Mouse (Mus musculus) limb, embryonic 13.5 days (tissue): ENCODE results near the gene Eapp. TPM values are rescaled to one million over a fixed set of nuclear protein-coding genes. Genes with fewer than 3 reads are reported as not detected.
"Not testable (repeated sequence)": the region's sequence is repeated elsewhere in the genome, so short reads cannot be mapped to it uniquely, and the experiment has no call there.

Source experiments
- ATAC-seq: fragments of 200-750 bp; cut with Nextera tagmentation; 2 replicates; pipeline ENCODE4 v1.8.0; 2017; ENCODE audit warnings: low read depth, moderate number of reproducible peaks, moderate TSS enrichment; ENCODE audit not compliant: low FRiP score
- H3K27ac ChIP-seq: fragments of 300-500 bp; sonication (generic); 2 replicates; pipeline ENCODE4 v1.5.1; 2015; ENCODE audit warnings: inconsistent platforms, mild to moderate bottlenecking, moderate library complexity
- H3K27me3 ChIP-seq: fragments of 300-500 bp; sonication (generic); 2 replicates; pipeline ENCODE4 v1.6.1; 2015; ENCODE audit warnings: mild to moderate bottlenecking, inconsistent platforms
- H3K36me3 ChIP-seq: fragments of 300-500 bp; sonication (generic); 2 replicates; pipeline ENCODE4 v1.6.1; 2015; ENCODE audit warnings: inconsistent platforms, mild to moderate bottlenecking, moderate library complexity
- H3K4me1 ChIP-seq: fragments of 300-500 bp; sonication (generic); 2 replicates; pipeline ENCODE4 v1.6.1; 2015; ENCODE audit warnings: inconsistent platforms
- H3K4me2 ChIP-seq: fragments of 300-500 bp; sonication (generic); replicated peaks from 2 replicates; pipeline ENCODE4 v1.6.1; 2015; ENCODE audit warnings: inconsistent platforms, mild to moderate bottlenecking, moderate library complexity
- H3K4me3 ChIP-seq: fragments of 300-500 bp; sonication (generic); 2 replicates; pipeline ENCODE4 v1.5.1; 2015; ENCODE audit warnings: moderate library complexity, mild to moderate bottlenecking, inconsistent platforms
- H3K9ac ChIP-seq: fragments of 300-500 bp; sonication (generic); 2 replicates; pipeline ENCODE4 v1.6.1; 2015; ENCODE audit warnings: mild to moderate bottlenecking, inconsistent platforms
- H3K9me3 ChIP-seq: fragments of 300-500 bp; sonication (generic); 2 replicates; pipeline ENCODE4 v1.6.1; 2016; ENCODE audit warnings: inconsistent platforms
- WGBS: fragments of 180-500 bp; shearing (Covaris S2); methylation state at CpG from one replicate; pipeline ENCODE4 v1.1.7; 2015; 5-methylcytosine and 5-hydroxymethylcytosine counted together
- polyA plus RNA-seq: library from polyadenylated mRNA; unstranded; fragments of >200 nt; fragmentation: Nextera tagmentation; extraction: Ambion mirVana; gene quantifications from 2 replicates; pipeline ENCODE4 v1.2.1, GENCODE M21; 2015

Eapp gene
- polyA plus RNA-seq, 1 experiment from 2014 or later, result 79.7 TPM

DNA sequence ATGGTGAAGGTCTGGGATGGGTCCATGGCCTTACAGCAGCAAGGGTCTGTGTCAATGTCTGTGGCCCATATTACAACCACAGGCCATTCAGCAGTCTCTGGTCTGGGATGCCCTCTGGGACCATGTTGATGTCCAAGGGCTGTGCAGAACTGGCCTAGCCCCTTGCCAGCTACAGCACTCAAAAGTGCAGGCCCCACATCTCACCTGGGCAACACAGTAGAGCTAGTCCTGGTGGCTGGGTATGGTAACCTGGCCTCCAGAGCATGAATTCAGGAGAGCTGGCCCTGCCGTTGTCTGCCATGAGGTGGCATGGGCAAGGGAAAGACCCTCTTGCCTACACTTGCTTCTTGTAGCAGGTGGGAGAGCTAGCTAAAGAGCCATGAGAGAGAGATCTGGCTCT lies 27.6 kb downstream of the Eapp start:
- no peak overlapping the region for H3K9ac ChIP-seq
- WGBS, result 95% methylated on average over 1 of the region's 1 CpGs
- no peaks in the 10 kb centered on the region for H3K4me1 ChIP-seq
- peaks cover 32% of the 10 kb centered on the region for H3K36me3 ChIP-seq
- no peak overlapping the region for H3K4me2 ChIP-seq
- no peaks in the 10 kb centered on the region for H3K9me3 ChIP-seq
- no peak overlapping the region for H3K4me3 ChIP-seq
- H3K27ac ChIP-seq, result no peak overlapping the region
- H3K27me3 ChIP-seq, result no peaks in the 10 kb centered on the region
- ATAC-seq, result no peak

GRCm38 (mm10) chr12:54665526-54665925 lies 30.2 kb downstream of the Eapp start:
- Histone ChIP-seq H3K27ac (no peak overlapping the region), H3K36me3 (peaks cover 12% of the 10 kb centered on the region), H3K4me2 (no peak overlapping the region), H3K9me3 (no peaks in the 10 kb centered on the region), H3K4me3 (no peak overlapping the region), H3K27me3 (no peaks in the 10 kb centered on the region), H3K4me1 (no peaks in the 10 kb centered on the region), H3K9ac (no peak overlapping the region)
- no peak for ATAC-seq
- WGBS, result 75% methylated on average over 6 of the region's 6 CpGs

DNA sequence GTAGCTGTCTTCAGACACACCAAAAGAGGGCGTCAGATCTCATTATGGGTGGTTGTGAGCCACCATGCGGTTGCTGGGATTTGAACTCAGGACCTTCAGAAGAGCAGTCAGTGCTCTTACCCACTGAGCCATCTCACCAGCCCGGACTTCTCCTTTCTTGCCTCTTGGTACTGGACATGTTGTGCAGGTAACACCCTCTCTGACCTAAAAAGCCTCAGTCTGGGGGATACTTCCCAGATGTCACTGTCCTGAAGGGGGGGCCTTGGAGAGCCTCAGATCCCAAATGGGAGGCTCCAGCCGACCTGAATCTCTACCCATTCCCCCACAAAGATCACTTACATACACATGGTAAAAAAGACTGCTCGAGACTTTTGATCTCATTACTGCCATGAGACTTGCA lies 34.2 kb downstream of the Eapp start:
- ATAC-seq, H3K27me3 ChIP-seq, H3K4me1 ChIP-seq, H3K27ac ChIP-seq, H3K9me3 ChIP-seq, H3K36me3 ChIP-seq, H3K4me3 ChIP-seq, H3K9ac ChIP-seq, H3K4me2 ChIP-seq: not testable (repeated sequence)
- WGBS, result 72% methylated on average over 5 of the region's 5 CpGs

DNA sequence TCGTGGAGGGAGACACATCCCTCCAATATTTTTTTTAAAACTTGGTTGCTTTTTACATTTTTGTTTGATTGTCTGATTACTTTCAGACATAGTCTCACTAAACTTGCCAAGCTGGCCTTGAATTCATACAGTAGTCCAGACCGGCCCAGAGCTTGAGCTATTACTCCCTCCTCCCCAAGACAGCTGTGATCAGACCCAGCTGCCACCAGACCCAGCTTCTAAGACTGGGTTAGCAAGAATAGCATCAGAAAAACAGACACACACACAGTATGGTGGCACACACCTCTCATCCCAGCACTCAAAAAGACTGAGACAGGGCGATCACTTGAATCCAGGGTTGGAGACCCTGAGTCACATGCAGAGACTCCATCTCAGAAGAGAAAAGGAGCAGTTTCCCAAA lies 35.8 kb downstream of the Eapp start:
- no peak overlapping the region for H3K4me3 ChIP-seq
- H3K4me2 ChIP-seq, result no peak overlapping the region
- H3K9ac ChIP-seq, result no peak overlapping the region
- no peaks in the 10 kb centered on the region for H3K36me3 ChIP-seq
- H3K27me3 ChIP-seq, result no peaks in the 10 kb centered on the region
- H3K4me1 ChIP-seq, result peaks cover 5% of the 10 kb centered on the region
- no peaks in the 10 kb centered on the region for H3K9me3 ChIP-seq
- no peak overlapping the region for H3K27ac ChIP-seq
- WGBS, result 83% methylated on average over 3 of the region's 3 CpGs
- no peak for ATAC-seq

DNA sequence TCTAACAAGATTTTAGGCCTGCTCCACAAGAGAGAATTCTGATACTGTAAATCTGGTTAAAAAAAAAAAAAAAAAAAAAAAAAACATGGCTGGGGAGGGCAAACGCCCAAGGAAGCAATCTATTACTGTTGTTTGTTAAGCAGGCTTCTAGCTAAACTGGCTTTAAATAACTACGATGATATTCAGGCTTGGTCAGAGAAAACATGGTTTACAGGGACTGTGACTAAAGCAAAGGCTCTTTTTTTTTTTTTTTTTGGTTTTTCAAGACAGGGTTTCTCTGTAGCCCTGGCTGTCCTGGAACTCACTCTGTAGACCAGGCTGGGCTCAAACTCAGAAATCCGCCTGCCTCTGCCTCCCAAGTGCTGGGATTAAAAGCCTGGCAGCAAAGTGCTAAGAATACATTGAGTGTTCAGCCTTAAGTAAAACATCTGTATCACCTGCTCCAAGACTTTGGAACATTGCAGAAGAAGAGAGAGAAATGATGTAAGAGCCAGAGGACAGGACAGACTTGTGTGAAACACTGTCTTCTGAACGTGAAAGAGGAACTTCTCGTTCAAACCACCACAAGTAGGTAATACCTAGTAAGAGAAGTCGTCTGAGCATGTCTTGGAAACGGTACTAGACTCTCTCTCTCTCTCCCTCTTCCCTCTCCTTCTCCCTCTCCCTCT lies 37.1 kb downstream of the Eapp start:
- H3K9me3 ChIP-seq, result no peaks in the 10 kb centered on the region
- no peaks in the 10 kb centered on the region for H3K27me3 ChIP-seq
- no peak overlapping the region for H3K4me3 ChIP-seq
- H3K4me1 ChIP-seq, result peaks cover 19% of the 10 kb centered on the region
- no peak overlapping the region for H3K27ac ChIP-seq
- WGBS, result 71% methylated on average over 7 of the region's 7 CpGs
- H3K36me3 ChIP-seq, result no peaks in the 10 kb centered on the region
- H3K4me2 ChIP-seq, result no peak overlapping the region
- no peak overlapping the region for H3K9ac ChIP-seq
- ATAC-seq, result no peak

- no peaks in the 10 kb centered on the region for H3K27me3 ChIP-seq
- H3K4me3 ChIP-seq, result no peak overlapping the region
- no peak overlapping the region for H3K27ac ChIP-seq
- no peak for ATAC-seq
- H3K9ac ChIP-seq, result no peak overlapping the region
- WGBS, result 88% methylated on average over 5 of the region's 5 CpGs
- H3K4me1 ChIP-seq, result peaks cover 19% of the 10 kb centered on the region
- H3K4me2 ChIP-seq, result no peak overlapping the region
- no peaks in the 10 kb centered on the region for H3K9me3 ChIP-seq
- no peaks in the 10 kb centered on the region for H3K36me3 ChIP-seq
Measured at GRCm38 (mm10) chr12:54657951-54658350, 37.7 kb downstream of the Eapp start.

GRCm38 (mm10) chr12:54657226-54657625 lies 38.5 kb downstream of the Eapp start:
- no peak overlapping the region for H3K27ac ChIP-seq
- no peak for ATAC-seq
- peak overlapping the region; percentile 79 for H3K4me2 ChIP-seq
- 59% methylated on average over 2 of the region's 2 CpGs for WGBS
- H3K36me3 ChIP-seq, result no peaks in the 10 kb centered on the region
- no peaks in the 10 kb centered on the region for H3K27me3 ChIP-seq
- H3K9me3 ChIP-seq, result no peaks in the 10 kb centered on the region
- H3K9ac ChIP-seq, result peak overlapping the region; percentile 65; the same call in 1 of the 2 replicates
- peak overlapping the region; percentile 63; the same call in 1 of the 2 replicates for H3K4me3 ChIP-seq
- H3K4me1 ChIP-seq, result peaks cover 19% of the 10 kb centered on the region

GRCm38 (mm10) chr12:54656396-54657171 lies 39.1 kb downstream of the Eapp start, which contains the start of gene Sptssa:
Gene Sptssa (minus strand): TSS chr12:54656573.
- 8% methylated on average over 53 of the region's 53 CpGs for WGBS
- no peaks in the 10 kb centered on the region for H3K9me3 ChIP-seq
- no peaks in the 10 kb centered on the region for H3K36me3 ChIP-seq
- peaks cover 19% of the 10 kb centered on the region for H3K4me1 ChIP-seq
- peak within 1 kb of the TSS; percentile 81 for H3K9ac ChIP-seq
- peak within 1 kb of the TSS; percentile 63 for H3K4me3 ChIP-seq
- no peaks in the 10 kb centered on the region for H3K27me3 ChIP-seq
- H3K27ac ChIP-seq, result peak within 1 kb of the TSS; percentile 75
- peak; percentile 99 for ATAC-seq
- peak within 1 kb of the TSS; percentile 79 for H3K4me2 ChIP-seq

DNA sequence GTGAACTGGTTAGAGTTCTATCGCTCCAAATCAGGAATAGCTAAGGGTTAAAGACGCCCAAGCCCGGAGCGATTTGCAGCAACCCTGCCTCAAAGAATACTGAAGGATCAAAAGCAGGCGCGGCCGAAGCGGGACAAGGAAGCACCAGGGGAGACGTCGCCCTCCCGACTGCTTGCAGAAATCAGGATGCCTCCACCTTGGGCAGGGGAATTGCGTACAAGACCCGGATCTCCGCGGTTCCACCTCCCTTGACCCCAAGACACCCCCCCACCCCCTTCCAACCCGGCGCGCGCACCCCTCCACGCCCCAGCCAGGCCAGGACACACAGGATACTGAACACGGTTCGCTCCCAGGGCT lies 39.7 kb downstream of the Eapp start:
- WGBS, result under 1% methylated on average over 22 of the region's 22 CpGs
- peaks cover 19% of the 10 kb centered on the region for H3K4me1 ChIP-seq
- peak overlapping the region; percentile 79 for H3K4me2 ChIP-seq
- H3K27ac ChIP-seq, result peak overlapping the region; percentile 75
- no peaks in the 10 kb centered on the region for H3K36me3 ChIP-seq
- no peak; the same call in 1 of the 2 replicates for ATAC-seq
- peak overlapping the region; percentile 63 for H3K4me3 ChIP-seq
- no peaks in the 10 kb centered on the region for H3K27me3 ChIP-seq
- no peaks in the 10 kb centered on the region for H3K9me3 ChIP-seq
- peak overlapping the region; percentile 81 for H3K9ac ChIP-seq

- Histone ChIP-seq H3K27ac (peak overlapping the region; percentile 75), H3K9ac (peak overlapping the region; percentile 81), H3K4me2 (peak overlapping the region; percentile 79), H3K9me3 (no peaks in the 10 kb centered on the region), H3K4me1 (peaks cover 19% of the 10 kb centered on the region), H3K27me3 (no peaks in the 10 kb centered on the region), H3K4me3 (peak overlapping the region; percentile 63), H3K36me3 (peaks cover 3% of the 10 kb centered on the region; the same call in 1 of the 2 replicates)
- 23% methylated on average over 16 of the region's 16 CpGs for WGBS
- ATAC-seq, result no peak
Measured at GRCm38 (mm10) chr12:54655292-54656038, 40.2 kb downstream of the Eapp start.

DNA sequence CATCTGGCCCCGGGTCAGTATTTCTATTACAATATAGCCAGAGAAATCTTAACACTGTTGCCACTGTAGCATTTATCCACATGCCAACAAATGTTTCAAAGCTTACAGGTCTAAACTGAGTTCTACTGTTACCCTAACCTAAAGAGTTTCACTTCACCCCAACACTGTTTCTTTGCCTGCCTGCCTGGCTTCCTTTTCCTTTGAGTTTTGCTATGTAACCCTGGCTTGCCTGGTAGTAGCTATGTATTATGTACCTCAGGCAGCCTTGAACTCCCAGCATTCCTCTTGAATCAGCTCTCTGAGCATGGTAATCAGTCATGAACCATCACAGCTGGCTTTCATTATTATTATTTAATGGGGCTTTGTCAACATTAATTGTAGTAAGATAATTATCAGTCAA lies 41.0 kb downstream of the Eapp start:
- H3K36me3 ChIP-seq, result peaks cover 10% of the 10 kb centered on the region
- H3K4me3 ChIP-seq, result peak overlapping the region; percentile 63
- H3K27ac ChIP-seq, result no peak overlapping the region
- peak overlapping the region; percentile 79 for H3K4me2 ChIP-seq
- peaks cover 19% of the 10 kb centered on the region for H3K4me1 ChIP-seq
- ATAC-seq, result no peak
- H3K9me3 ChIP-seq, result no peaks in the 10 kb centered on the region
- WGBS, result 86% methylated on average over 1 of the region's 1 CpGs
- H3K9ac ChIP-seq, result peak overlapping the region; percentile 50
- no peaks in the 10 kb centered on the region for H3K27me3 ChIP-seq

- Histone ChIP-seq H3K27me3 (no peaks in the 10 kb centered on the region), H3K4me1 (peaks cover 19% of the 10 kb centered on the region), H3K9me3 (no peaks in the 10 kb centered on the region), H3K4me2 (peak overlapping the region; percentile 79), H3K36me3 (peaks cover 12% of the 10 kb centered on the region), H3K27ac (no peak overlapping the region), H3K9ac (peak overlapping the region; percentile 50; the same call in 1 of the 2 replicates), H3K4me3 (peak overlapping the region; percentile 63; the same call in 1 of the 2 replicates)
- no peak for ATAC-seq
- 58% methylated on average over 4 of the region's 4 CpGs for WGBS
Measured at GRCm38 (mm10) chr12:54654141-54654540, 41.6 kb downstream of the Eapp start.
